Mouse (Mus musculus): ENCODE data around the gene Fmnl2. TPM values are rescaled to one million over a fixed set of nuclear protein-coding genes. Genes with fewer than 3 reads are reported as not detected.
A peak's percentile ranks its signal among the peaks of the same experiment; 100 is the strongest.

Fmnl2 gene
- total and polyA plus RNA-seq, 2 experiments = 0.94 to 4.4 TPM

- peaks cover 6% of the 10 kb centered on the region; the same call in 1 of the 2 replicates for H3K4me1 ChIP-seq (ENCODE audit: control insufficient read depth, insufficient read depth, low read length)
- H3K36me3 ChIP-seq (ENCODE audit: control insufficient read depth, insufficient read depth, low read length) = no peaks in the 10 kb centered on the region
- H3K27ac ChIP-seq (replicated peaks; ENCODE audit: insufficient read depth, low read depth, low read length) = no peak overlapping the region
- 0 out of 2 replicates have a peak, but pooled peaks cover 5% of the 10 kb centered on the region for H3K79me2 ChIP-seq (ENCODE audit: control insufficient read depth, insufficient read depth, low read length)
- H3K27me3 ChIP-seq (ENCODE audit: control insufficient read depth, insufficient read depth, low read length) = no peaks in the 10 kb centered on the region
- TF ChIP-seq POLR2A (IDR thresholded peaks at IDR 0.05; ENCODE audit: extremely low read depth, insufficient read depth, low read length) = no peak
- no peak for TF ChIP-seq CTCF (IDR thresholded peaks at IDR 0.05; ENCODE audit: low read depth, low read length)
- no peak overlapping the region for H3K9ac ChIP-seq (ENCODE audit: low read depth, low read length)
- 36% methylated on average over 3 of the region's 3 CpGs for WGBS
- peak; percentile 16 for DNase-seq (ENCODE audit: extremely low read depth, low read depth, low spot score)
- no peak overlapping the region for H3K4me3 ChIP-seq (ENCODE audit: insufficient read depth, low read depth, low read length)
These were observed 141.9 kb downstream of the Fmnl2 start for GRCm38 (mm10) chr2:52999524-52999969.

- no peak for TF ChIP-seq POLR2A (IDR thresholded peaks at IDR 0.05; ENCODE audit: extremely low read depth, insufficient read depth, low read length)
- TF ChIP-seq CTCF (IDR thresholded peaks at IDR 0.05; ENCODE audit: low read depth, low read length) = no peak
- H3K36me3 ChIP-seq (ENCODE audit: control insufficient read depth, insufficient read depth, low read length) = no peaks in the 10 kb centered on the region
- peaks cover 6% of the 10 kb centered on the region; the same call in 1 of the 2 replicates for H3K4me1 ChIP-seq (ENCODE audit: control insufficient read depth, insufficient read depth, low read length)
- no peak overlapping the region for H3K27ac ChIP-seq (replicated peaks; ENCODE audit: insufficient read depth, low read depth, low read length)
- no peak overlapping the region for H3K4me3 ChIP-seq (ENCODE audit: insufficient read depth, low read depth, low read length)
- H3K79me2 ChIP-seq (ENCODE audit: control insufficient read depth, insufficient read depth, low read length) = 0 out of 2 replicates have a peak, but pooled peaks cover 5% of the 10 kb centered on the region
- H3K9ac ChIP-seq (ENCODE audit: low read depth, low read length) = no peak overlapping the region
- 54% methylated on average over 3 of the region's 3 CpGs for WGBS
- no peaks in the 10 kb centered on the region for H3K27me3 ChIP-seq (ENCODE audit: control insufficient read depth, insufficient read depth, low read length)
- peak; percentile 34 for DNase-seq (ENCODE audit: extremely low read depth, low read depth, low spot score)
These were observed 142.8 kb downstream of the Fmnl2 start for GRCm38 (mm10) chr2:53000446-53000845.

- Histone ChIP-seq H3K4me1 (ENCODE audit: control insufficient read depth, insufficient read depth, low read length) (no peaks in the 10 kb centered on the region), H3K36me3 (ENCODE audit: control insufficient read depth, insufficient read depth, low read length) (no peaks in the 10 kb centered on the region), H3K27ac (replicated peaks; ENCODE audit: insufficient read depth, low read depth, low read length) (no peak overlapping the region), H3K9ac (ENCODE audit: low read depth, low read length) (no peak overlapping the region), H3K27me3 (ENCODE audit: control insufficient read depth, insufficient read depth, low read length) (no peaks in the 10 kb centered on the region), H3K4me3 (ENCODE audit: insufficient read depth, low read depth, low read length) (no peak overlapping the region), H3K79me2 (ENCODE audit: control insufficient read depth, insufficient read depth, low read length) (peaks cover 5% of the 10 kb centered on the region; the same call in 1 of the 2 replicates)
- TF ChIP-seq CTCF (IDR thresholded peaks at IDR 0.05; ENCODE audit: low read depth, low read length) (no peak), POLR2A (IDR thresholded peaks at IDR 0.05; ENCODE audit: extremely low read depth, insufficient read depth, low read length) (no peak)
- no peak for DNase-seq (ENCODE audit: extremely low read depth, low read depth, low spot score)
- 87% methylated on average over 7 of the region's 7 CpGs for WGBS
These were observed 148.5 kb downstream of the Fmnl2 start for GRCm38 (mm10) chr2:53006161-53006560.

GRCm38 (mm10) chr2:53007142-53007541 is 149.5 kb downstream of the Fmnl2 start:
- Histone ChIP-seq H3K79me2 (ENCODE audit: control insufficient read depth, insufficient read depth, low read length) (peaks cover 5% of the 10 kb centered on the region; the same call in 1 of the 2 replicates), H3K4me3 (ENCODE audit: insufficient read depth, low read depth, low read length) (no peak overlapping the region), H3K27ac (replicated peaks; ENCODE audit: insufficient read depth, low read depth, low read length) (no peak overlapping the region), H3K9ac (ENCODE audit: low read depth, low read length) (no peak overlapping the region), H3K27me3 (ENCODE audit: control insufficient read depth, insufficient read depth, low read length) (no peaks in the 10 kb centered on the region), H3K4me1 (ENCODE audit: control insufficient read depth, insufficient read depth, low read length) (no peaks in the 10 kb centered on the region), H3K36me3 (ENCODE audit: control insufficient read depth, insufficient read depth, low read length) (no peaks in the 10 kb centered on the region)
- 19% methylated on average over 5 of the region's 5 CpGs for WGBS
- DNase-seq (ENCODE audit: extremely low read depth, low read depth, low spot score) = no peak
- no peak for TF ChIP-seq POLR2A (IDR thresholded peaks at IDR 0.05; ENCODE audit: extremely low read depth, insufficient read depth, low read length)
- peak; percentile 90 for TF ChIP-seq CTCF (IDR thresholded peaks at IDR 0.05; ENCODE audit: low read depth, low read length)

GRCm38 (mm10) chr2:53013051-53013450 is 155.4 kb downstream of the Fmnl2 start:
- H3K27me3 ChIP-seq (ENCODE audit: control insufficient read depth, insufficient read depth, low read length) = no peaks in the 10 kb centered on the region
- 61% methylated on average over 2 of the region's 2 CpGs for WGBS
- no peak overlapping the region for H3K27ac ChIP-seq (replicated peaks; ENCODE audit: insufficient read depth, low read depth, low read length)
- H3K79me2 ChIP-seq (ENCODE audit: control insufficient read depth, insufficient read depth, low read length) = no peaks in the 10 kb centered on the region; the same call in 1 of the 2 replicates
- H3K36me3 ChIP-seq (ENCODE audit: control insufficient read depth, insufficient read depth, low read length) = no peaks in the 10 kb centered on the region
- no peak for DNase-seq (ENCODE audit: extremely low read depth, low read depth, low spot score)
- no peak overlapping the region for H3K4me3 ChIP-seq (ENCODE audit: insufficient read depth, low read depth, low read length)
- H3K9ac ChIP-seq (ENCODE audit: low read depth, low read length) = no peak overlapping the region
- no peaks in the 10 kb centered on the region; the same call in 1 of the 2 replicates for H3K4me1 ChIP-seq (ENCODE audit: control insufficient read depth, insufficient read depth, low read length)
- no peak for TF ChIP-seq CTCF (IDR thresholded peaks at IDR 0.05; ENCODE audit: low read depth, low read length)
- TF ChIP-seq POLR2A (IDR thresholded peaks at IDR 0.05; ENCODE audit: extremely low read depth, insufficient read depth, low read length) = no peak

GRCm38 (mm10) chr2:53014451-53014850 is 156.8 kb downstream of the Fmnl2 start:
- 88% methylated on average over 5 of the region's 5 CpGs for WGBS
- no peak for DNase-seq (ENCODE audit: extremely low read depth, low read depth, low spot score)

More at GRCm38 (mm10) chr2:53014451-53014850, 156.8 kb downstream of the Fmnl2 start:
- no peaks in the 10 kb centered on the region for H3K36me3 ChIP-seq (ENCODE audit: control insufficient read depth, insufficient read depth, low read length)
- H3K9ac ChIP-seq (ENCODE audit: low read depth, low read length) = no peak overlapping the region
- H3K27ac ChIP-seq (replicated peaks; ENCODE audit: insufficient read depth, low read depth, low read length) = no peak overlapping the region
- TF ChIP-seq POLR2A (IDR thresholded peaks at IDR 0.05; ENCODE audit: extremely low read depth, insufficient read depth, low read length) (no peak), CTCF (IDR thresholded peaks at IDR 0.05; ENCODE audit: low read depth, low read length) (no peak)
- H3K27me3 ChIP-seq (ENCODE audit: control insufficient read depth, insufficient read depth, low read length) = no peaks in the 10 kb centered on the region
- no peak overlapping the region for H3K4me3 ChIP-seq (ENCODE audit: insufficient read depth, low read depth, low read length)
- no peaks in the 10 kb centered on the region; the same call in 1 of the 2 replicates for H3K4me1 ChIP-seq (ENCODE audit: control insufficient read depth, insufficient read depth, low read length)
- H3K79me2 ChIP-seq (ENCODE audit: control insufficient read depth, insufficient read depth, low read length) = no peaks in the 10 kb centered on the region

Measured in liver, adult 2 months (tissue).